Mouse (Mus musculus) myocyte (in vitro differentiated cells): ENCODE measurements around the gene Supt16.

Experiments used
- CEBPB ChIP-seq: IDR thresholded peaks from 2 replicates; pipeline ENCODE4 v1.6.1; 2011; ENCODE audit warnings: mild to moderate bottlenecking, moderate library complexity; ENCODE audit not compliant: poor library complexity, insufficient read depth, severe bottlenecking
- E2F4 ChIP-seq: IDR thresholded peaks from one replicate; pipeline ENCODE4 v1.6.1; 2011; ENCODE audit warnings: mild to moderate bottlenecking, control low read depth, moderate library complexity; ENCODE audit not compliant: insufficient read depth
- POLR2A ChIP-seq: IDR thresholded peaks from one replicate; pipeline ENCODE4 v1.6.1; 2011; ENCODE audit warnings: low read depth, mild to moderate bottlenecking, control low read depth, moderate library complexity; ENCODE audit not compliant: insufficient read length
- POLR2AphosphoS2 ChIP-seq: IDR thresholded peaks from one replicate; pipeline ENCODE4 v1.6.1; 2011; ENCODE audit warnings: low read depth, control low read depth; ENCODE audit not compliant: insufficient read length
- REST ChIP-seq: IDR thresholded peaks from one replicate; pipeline ENCODE4 v1.6.1; 2011; ENCODE audit warnings: mild to moderate bottlenecking, control low read depth, moderate library complexity; ENCODE audit not compliant: insufficient read depth, insufficient read length

- TF ChIP-seq POLR2AphosphoS2 (no peak), POLR2A (no peak), E2F4 (no peak), REST (no peak), CEBPB (no peak)
Measured at GRCm38 (mm10) chr14:52124636-52125035, 72.6 kb downstream of the Supt16 start.
